Mouse (Mus musculus): ENCODE data around the gene Bend4.

Gene Bend4

DNA sequence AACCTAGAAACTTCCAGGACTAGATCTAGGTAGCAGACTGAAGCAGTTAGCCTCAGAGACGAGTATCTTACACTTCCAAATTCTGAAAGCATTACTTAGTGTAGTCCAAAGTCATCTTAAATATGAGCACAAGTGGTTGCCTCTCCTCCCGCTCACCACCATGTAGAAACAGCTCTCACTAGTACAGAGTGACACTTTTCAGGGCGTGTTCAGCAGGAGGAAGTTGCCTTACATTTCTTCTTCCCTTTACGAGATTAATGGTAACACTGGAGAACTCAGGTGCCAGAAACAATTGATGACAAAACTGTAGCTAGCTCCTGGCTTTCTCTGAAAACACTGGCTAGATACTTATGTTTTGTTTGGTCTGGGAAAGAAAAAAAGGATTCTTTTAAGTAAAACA is 8.7 kb downstream of the Bend4 start:
- no peak for DNase-seq (ENCODE audit: low read depth, low spot score)

DNA sequence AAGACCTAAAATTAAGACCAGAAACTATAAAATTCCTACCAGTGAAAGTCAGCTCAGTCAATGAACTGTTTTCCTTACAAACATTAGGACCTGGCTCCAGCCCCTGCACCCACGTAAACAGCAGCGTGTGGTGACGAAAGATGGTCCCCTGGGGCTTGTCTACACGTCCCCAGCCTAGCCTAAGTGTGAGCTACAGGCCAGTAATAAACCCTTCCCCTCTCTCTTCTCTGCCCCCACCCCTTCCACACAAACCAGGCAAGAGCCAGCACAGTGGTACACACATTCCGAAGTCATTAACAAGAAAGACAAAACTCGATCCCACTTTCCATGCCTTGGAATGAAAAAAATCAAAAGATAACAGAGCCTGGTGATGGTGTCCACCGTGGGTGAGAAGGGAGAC is 16.6 kb downstream of the Bend4 start:
- DNase-seq (ENCODE audit: low read depth, low spot score) = no peak

DNA sequence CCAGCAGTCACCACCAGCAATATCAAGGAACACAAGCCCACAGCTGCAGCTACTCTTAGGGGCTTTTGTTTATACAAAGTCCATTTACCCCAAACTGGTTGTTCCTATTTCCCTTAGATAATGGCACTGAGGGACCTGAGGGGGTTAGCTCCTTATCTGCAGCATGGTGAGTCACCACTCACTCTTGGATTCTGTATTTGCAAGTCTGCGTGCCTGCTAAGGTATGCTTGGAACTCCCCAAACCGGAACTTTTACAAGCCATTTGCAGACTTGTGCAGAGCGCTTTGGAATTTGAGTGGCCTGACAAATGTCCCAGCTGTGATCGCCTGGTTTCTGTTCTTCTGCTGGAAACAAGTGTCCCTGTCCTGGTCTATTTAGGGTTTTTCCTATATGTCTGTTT is 17.7 kb downstream of the Bend4 start:
- DNase-seq (ENCODE audit: low read depth, low spot score) = no peak

DNA sequence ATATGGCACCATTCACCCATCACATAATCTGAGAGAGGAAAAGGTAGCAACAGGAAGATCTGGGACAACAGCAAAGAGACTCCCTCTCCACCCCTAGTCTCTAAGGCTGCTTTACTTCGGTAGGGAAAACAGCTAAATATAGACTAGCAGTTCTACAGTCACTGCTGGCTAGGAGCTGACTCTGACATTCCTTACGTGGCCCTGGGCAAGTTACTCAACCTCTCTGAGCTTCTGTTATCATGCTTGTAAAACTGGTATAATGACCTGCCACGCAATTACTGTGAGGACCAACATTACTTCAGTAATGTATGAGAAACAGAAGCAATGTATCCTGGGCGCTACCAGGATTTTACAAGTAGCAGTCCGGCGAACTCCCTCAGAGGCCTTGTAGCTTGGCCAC is 19.7 kb downstream of the Bend4 start:
- DNase-seq (ENCODE audit: low read depth, low spot score) = no peak

DNA sequence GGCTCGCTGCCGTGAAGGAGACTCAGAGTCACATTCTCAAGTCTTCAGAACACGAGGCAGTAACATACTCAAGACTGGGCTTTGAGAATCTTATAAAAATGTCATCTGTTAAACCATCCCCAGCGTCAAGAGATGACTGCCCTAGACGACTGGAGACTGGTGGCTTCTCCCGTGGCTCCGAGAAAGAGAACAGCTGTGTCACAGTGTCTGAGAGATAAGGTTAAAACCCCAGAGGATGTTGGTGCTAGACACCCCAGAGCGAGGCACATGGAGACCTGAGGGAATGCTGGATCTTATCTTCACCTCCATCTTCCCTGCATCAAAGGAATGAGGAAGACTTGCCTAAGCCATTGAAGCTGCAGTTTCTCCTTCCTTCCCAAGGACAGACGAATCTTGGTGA is 23.2 kb downstream of the Bend4 start:
- no peak for DNase-seq (ENCODE audit: low read depth, low spot score)

DNA sequence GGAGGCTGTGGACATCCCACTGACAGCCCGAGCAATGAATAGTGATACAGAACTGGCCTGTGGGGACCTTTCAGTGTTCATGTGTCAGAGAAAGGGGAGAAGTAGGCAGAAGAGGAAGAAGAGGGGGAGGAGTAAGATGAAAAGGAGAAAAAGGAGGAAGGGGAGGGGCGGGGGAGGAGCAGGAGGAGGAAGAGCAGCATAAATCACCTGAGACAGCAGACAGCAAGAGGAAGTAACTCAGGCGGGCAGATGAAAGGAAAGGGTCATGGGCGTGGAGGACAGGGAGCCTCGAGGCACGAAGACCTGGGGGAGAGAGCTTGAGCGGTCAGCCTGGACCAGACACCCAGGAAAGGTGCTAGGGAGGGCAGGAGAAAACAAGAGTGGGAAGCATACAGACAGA is 23.7 kb downstream of the Bend4 start:
- DNase-seq (ENCODE audit: low read depth, low spot score) = no peak

DNA sequence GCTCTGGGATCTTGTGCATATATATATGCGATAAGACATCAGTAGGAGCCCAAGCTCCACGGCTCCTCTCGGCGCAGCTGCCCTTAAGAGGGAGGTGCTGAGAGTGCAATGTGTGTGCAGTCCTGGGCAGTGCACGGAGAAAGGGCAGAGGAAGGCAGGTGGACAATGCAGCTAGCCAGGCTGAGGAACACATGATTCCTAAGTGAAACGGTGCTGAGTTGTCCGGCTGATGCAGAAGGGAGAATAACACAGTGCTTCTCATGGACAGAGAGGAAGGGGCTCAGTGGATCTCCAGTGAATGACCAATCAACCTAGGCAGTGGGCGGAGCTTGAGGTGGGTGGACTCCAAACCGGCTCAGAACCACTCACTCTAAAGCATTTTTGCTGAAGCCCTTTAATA is 26.5 kb downstream of the Bend4 start:
- no peak for DNase-seq (ENCODE audit: low read depth, low spot score)

DNA sequence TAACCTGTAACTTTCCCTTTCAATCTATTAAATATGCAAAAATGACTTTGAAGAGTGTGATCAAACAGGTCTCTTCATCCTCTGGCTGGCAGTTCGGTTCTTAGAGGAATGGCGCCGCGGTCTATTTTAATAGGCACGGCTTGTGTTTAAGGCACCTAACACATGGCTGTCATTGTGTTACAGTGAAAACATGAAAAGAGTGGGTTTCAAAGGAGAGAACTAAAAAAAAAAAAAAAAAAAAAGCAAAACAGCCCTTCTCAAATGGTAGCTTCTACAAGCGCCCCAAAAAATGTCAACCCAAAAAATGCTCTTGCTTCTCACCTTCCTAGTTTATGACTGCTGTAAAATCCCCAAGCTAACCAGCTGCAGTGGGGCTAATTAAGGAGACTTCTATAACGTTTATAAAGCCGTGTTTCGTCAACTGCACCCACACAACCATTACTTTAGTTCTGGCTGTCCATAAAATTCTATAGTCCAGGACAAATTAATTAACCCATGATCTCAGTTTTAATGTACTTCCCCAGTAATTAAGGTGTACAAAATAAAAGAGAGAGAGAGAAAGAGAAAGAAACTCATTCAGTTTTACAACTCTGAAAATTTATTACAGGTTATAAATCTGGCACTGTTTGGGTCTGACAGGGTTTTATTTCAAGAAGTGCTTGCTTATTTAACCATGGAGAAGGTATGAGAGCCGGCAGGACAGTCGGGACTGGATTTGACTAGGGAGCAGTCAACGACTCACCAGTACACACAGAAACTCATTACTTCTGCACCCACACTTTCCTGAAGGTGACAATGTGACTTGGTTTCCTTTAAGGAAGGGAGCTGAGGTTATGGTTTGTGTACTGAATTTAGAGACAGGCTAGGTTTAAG is 27.3 kb downstream of the Bend4 start:
- no peak for DNase-seq (ENCODE audit: low read depth, low spot score)

DNA sequence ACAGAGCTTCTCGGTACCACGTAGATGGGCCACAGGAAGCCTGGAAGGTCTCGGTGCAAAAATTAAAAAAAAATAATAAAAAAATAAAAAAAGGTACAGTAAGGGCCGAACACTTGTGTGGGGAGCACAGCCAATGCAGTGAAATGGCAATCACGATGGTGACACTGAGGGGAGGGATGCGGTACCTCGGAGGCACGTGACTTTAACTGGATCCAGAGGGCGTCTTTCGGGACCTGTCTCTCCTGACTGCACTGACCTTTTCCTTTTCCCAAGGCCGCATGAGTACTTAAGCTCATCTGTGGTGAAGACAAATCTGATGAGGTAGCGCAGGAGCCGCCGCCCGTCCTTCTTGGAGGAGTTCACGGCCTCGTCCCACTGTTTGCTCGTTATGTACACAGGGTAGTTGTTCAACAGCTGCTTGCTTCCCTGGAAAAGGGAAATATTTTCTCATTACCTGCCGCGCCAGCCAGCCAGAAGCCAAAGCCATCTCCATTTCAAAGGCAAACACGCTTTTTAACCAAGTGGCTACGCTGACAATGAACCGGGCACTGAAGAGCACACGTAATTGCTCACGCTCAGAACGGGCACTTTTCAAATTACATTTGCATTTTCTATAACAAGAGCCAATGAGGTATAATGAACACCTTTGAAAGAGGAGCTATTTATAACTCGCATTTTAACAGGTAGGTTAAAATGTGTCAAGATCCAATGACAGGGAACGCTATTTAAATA is 28.1 kb downstream of the Bend4 start:
- no peak for DNase-seq (ENCODE audit: low read depth, low spot score)

DNA sequence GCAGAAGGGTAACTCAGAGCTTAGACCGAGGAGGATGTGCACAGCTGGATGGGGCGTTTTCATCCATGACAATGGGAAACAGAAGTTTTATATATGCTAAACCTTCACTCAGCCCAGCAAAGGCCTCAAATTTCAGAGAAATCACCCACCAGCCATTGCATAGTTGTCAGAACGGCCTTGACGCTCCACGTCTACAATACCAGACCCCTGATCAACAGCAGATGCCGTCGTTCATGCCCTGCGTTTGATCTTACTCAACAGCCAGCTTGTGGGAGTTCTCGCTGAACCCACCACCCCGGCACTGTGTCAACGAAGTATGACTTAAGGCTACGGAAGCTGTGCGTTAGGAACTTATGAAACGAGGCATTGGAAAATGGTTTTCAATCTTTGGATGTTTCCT is 30.9 kb downstream of the Bend4 start:
- no peak for DNase-seq (ENCODE audit: low read depth, low spot score)

DNA sequence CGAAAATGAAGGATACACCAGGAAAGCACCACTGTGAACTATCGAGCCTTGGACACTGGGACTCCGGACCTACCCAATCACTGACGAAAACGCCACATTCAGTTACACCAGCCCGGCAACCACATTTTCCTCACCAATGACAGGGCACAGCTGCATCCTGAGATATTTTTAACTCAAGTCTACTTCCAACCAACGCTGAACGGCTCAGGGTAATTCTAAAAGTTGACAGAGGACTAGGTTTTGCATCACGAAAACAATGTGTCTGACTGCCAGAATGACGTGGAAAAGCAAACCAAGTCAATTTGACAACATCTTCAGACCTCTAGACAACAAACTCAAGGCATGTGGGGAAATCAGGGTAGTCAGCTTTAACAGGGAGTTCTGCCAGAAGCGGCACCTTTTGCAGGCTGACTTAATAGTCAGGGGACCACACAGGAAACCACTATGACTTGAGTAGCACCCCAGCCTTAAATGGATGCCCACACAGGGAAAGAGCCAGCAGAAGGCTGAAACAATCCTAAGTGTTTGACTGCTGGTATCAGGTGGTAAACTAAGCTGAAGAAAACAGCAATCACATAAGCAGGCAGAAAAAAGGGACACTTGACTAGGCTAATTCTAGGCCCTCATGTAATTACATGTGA is 32.8 kb downstream of the Bend4 start:
- no peak for DNase-seq (ENCODE audit: low read depth, low spot score)

DNA sequence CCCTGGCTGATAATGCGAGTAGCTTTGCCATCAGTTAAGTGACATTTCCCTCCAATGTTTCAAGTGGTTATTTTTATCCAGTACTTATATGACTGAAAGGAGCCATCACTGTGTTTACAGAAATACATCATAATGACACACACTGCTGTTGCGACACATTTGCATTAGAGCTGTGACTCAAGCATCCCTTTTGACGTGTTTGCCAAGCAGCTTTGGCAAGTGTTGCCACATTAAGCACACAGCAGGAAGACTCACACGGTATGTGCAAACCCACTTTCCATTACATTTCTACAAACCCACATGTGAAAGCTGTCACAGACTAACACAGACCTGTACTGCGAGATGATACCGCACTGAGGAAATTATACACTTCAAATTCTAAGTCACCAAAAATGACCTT is 34.2 kb downstream of the Bend4 start:
- no peak for DNase-seq (ENCODE audit: low read depth, low spot score)

DNA sequence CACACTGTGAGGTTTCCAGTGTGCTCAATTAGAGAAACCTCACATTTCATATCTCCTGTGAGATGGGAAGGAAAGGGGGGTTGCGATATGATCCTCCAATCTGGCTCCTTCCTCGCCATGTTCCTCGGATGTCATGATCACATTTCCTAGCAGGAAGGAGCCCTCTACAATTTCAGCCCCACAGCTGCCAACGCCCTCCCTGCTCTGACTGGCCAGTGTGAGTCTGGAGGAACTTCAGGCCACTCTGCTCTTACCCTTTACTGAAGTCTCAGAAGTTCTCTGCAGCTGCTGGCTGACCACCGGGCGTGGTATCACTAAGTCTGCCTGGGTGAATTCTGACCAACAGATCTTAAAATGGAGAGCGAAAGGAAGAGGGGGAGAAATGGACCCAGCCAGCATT is 45.6 kb downstream of the Bend4 start:
- no peak for DNase-seq (ENCODE audit: low read depth, low spot score)

DNA sequence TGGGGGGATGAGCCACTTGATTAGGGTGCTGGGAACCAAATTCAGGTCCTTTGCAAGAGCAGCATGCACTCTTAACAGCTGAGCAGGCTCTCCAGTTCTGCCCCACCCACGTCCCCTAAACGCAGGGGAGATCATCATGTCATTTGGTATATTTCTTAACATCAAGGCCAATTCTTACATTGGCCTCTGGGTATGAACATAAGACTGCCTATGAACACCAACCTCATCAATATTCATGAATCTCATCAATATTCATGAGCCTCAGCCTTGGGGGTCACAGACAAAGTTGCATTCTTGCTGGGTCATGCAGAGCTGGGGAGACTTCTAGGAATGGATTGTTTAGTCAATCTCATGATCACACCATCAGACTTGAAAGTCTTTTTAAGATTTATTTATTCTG is 46.4 kb downstream of the Bend4 start:
- no peak for DNase-seq (ENCODE audit: low read depth, low spot score)

DNA sequence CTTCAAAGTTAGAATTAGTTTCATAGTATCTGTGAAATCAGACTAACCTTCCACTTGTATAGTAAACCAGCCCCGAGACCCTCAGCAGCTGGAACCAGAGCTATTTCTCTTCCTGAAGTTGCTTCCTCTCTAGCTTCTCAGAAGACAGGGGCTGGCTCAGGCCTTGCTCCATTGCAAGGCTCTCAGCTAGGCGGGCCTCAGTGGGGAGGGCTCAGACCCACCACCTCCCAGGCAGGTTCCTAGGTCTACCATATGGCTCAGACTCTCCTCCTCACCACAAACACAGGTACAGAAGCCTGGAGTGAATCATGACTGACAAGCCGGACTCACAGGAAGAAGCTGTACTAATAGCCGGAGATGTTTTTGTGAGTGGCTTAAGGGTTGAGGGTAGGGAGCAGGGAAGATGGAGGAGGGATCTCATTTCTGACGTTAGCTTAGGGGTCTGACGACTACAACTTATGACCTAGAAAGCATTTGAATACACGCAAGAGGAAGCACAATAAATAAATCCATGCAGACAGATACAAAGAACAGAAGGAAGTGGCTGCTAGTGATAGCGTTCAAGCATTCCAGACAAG is 51.0 kb downstream of the Bend4 start:
- no peak for DNase-seq (ENCODE audit: low read depth, low spot score)

DNA sequence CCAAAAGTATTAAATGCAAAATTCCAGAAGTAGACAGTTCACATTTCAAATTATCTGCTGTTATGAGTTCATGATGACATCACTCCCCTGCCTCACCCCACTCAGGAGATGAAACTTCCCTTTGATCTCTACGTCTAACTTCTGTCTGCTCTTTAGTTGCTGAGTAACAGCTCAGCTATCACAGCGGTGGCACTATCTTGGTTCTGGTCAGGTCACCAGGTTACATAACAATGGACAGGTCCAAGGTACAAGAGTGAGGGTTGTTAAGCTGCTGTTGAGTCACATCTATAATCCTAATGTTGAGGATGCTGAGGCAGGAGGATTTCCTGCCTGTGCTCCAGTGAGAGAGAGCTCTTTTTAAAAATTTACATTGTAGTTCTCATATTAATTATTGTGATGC is 65.2 kb downstream of the Bend4 start:
- no peak for DNase-seq (ENCODE audit: low read depth, low spot score)

DNA sequence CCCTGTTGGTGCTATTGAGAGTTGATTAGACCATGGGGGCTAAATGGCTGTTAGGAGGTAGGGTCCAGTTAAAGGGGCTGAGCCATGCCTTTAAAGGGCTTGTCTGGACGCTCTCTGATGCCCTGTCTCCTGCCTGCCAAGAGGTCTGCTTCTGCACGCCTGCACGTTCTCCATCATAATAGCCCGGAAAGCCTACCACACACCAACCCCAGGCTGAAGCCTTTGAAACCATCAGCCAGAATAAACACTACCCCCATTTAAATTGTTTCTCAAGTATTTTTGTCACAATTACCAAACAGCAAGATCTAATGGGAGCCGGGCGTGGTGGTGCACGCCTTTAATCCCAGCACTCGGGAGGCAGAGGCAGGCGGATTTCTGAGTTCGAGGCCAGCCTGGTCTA is 65.8 kb downstream of the Bend4 start:
- DNase-seq (ENCODE audit: low read depth, low spot score) = no peak

DNA sequence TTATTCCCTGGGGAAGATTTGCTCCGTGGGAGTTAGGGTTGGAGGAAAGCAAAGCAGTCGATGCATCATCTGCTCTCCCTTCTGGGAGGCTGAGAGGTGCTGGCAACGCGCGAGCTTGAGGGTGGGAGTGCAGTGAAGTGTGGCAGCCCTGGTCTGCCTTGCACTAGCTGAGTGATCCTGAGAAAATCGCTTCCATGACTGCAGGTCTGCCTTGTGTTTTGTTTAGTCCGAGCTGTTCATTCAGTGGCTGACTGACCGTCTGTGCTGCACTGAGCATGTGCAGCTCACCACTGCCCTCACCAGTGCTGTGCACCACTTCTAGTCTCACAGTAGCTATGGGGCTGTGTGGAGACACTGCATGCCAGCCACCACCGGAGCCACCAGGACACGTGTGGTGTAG is 79.2 kb downstream of the Bend4 start:
- DNase-seq (ENCODE audit: low read depth, low spot score) = no peak

DNA sequence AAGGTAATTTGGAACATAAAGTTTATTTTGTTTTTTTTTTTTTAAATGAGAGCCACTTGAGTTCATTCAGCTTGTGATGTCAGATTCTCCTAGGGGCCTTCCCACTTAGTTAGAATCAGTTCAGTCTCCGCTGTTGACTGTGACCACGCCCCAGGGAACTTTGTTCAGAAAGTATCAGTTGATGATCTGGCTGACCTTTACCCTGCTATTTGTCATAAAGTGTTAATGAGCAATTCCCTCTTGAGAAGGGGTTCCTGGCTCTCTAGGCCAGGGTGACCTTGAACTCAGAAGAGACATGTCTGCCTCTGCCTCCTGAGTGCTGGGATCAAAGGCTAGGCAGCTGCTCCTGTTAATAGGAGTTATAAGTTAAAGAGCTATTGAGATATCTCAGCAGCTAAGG is 81.0 kb downstream of the Bend4 start:
- no peak for DNase-seq (ENCODE audit: low read depth, low spot score)

Data from retina, postnatal 7 days (tissue).